Mouse (Mus musculus) small intestine, adult 2 months (tissue): ENCODE results near the gene Kctd15. TPM values are rescaled to one million over a fixed set of nuclear protein-coding genes. Genes with fewer than 3 reads are reported as not detected.

Source experiments
- H3K27ac ChIP-seq: fragments of 200-500 bp; 2 replicates; pipeline ENCODE4 v1.5.1; 2012; ENCODE audit warnings: low read depth, low read length, control low read depth, inconsistent platforms; ENCODE audit not compliant: insufficient read depth
- H3K27me3 ChIP-seq: fragments of 200-500 bp; 2 replicates; pipeline ENCODE4 v1.6.1; 2012; ENCODE audit warnings: mild to moderate bottlenecking, moderate library complexity, low read length, inconsistent platforms; ENCODE audit not compliant: control insufficient read depth, insufficient read depth
- H3K36me3 ChIP-seq: fragments of 200-500 bp; 2 replicates; pipeline ENCODE4 v1.6.1; 2012; ENCODE audit warnings: mild to moderate bottlenecking, low read length, control low read depth, inconsistent platforms; ENCODE audit not compliant: control insufficient read depth, insufficient read depth
- H3K4me1 ChIP-seq: fragments of 200-500 bp; 2 replicates; pipeline ENCODE4 v1.6.1; 2012; ENCODE audit warnings: low read length, inconsistent platforms, mixed read lengths; ENCODE audit not compliant: control insufficient read depth, insufficient read depth, insufficient read length
- H3K4me3 ChIP-seq: fragments of 200-500 bp; 2 replicates; pipeline ENCODE4 v1.5.1; 2012; ENCODE audit warnings: low read depth, mild to moderate bottlenecking, control low read depth, inconsistent platforms, low read length, moderate library complexity
- CTCF ChIP-seq: fragments of 200-500 bp; IDR thresholded peaks from 2 replicates; pipeline ENCODE4 v1.5.1; 2012; ENCODE audit warnings: low read depth, mild to moderate bottlenecking, control low read depth, inconsistent platforms, low read length, moderate library complexity, mixed read lengths; ENCODE audit not compliant: insufficient replicate concordance, insufficient read length; ENCODE audit errors: extremely low read depth
- POLR2A ChIP-seq: fragments of 200-500 bp; IDR thresholded peaks from 2 replicates; pipeline ENCODE4 v1.6.1; 2012; ENCODE audit warnings: low read depth, mild to moderate bottlenecking, control low read depth, inconsistent platforms, low read length, moderate library complexity
- WGBS: fragments of 180-500 bp; shearing (Covaris S2); methylation state at CpG from one replicate; pipeline ENCODE4 v1.1.7; 2018; 5-methylcytosine and 5-hydroxymethylcytosine counted together
- polyA plus RNA-seq: library from polyadenylated mRNA; depleted of rRNA; stranded (reverse); fragments of >200 nt; gene quantifications from 2 replicates; pipeline ENCODE4 v1.2.3, GENCODE M21; 2012

Kctd15 gene
- polyA plus RNA-seq, 1 experiment = 6.2 TPM

GRCm38 (mm10) chr7:34645623-34646022, 10.9 kb downstream of the Kctd15 start:
- H3K36me3 ChIP-seq = 0 out of 2 replicates have a peak, but pooled peaks cover 2% of the 10 kb centered on the region
- no peak overlapping the region for H3K4me3 ChIP-seq
- no peak overlapping the region for H3K27ac ChIP-seq
- 91% methylated on average over 2 of the region's 2 CpGs for WGBS
- no peaks in the 10 kb centered on the region for H3K27me3 ChIP-seq
- H3K4me1 ChIP-seq = no peaks in the 10 kb centered on the region
- TF ChIP-seq CTCF = no peak
- no peak for TF ChIP-seq POLR2A

GRCm38 (mm10) chr7:34644591-34644990, 11.9 kb downstream of the Kctd15 start:
- 88% methylated on average over 18 of the region's 18 CpGs for WGBS
- H3K36me3 ChIP-seq = 0 out of 2 replicates have a peak, but pooled peaks cover 2% of the 10 kb centered on the region
- H3K4me1 ChIP-seq = no peaks in the 10 kb centered on the region
- H3K27me3 ChIP-seq = no peaks in the 10 kb centered on the region
- no peak overlapping the region for H3K4me3 ChIP-seq
- TF ChIP-seq POLR2A (no peak), CTCF (no peak)
- no peak overlapping the region for H3K27ac ChIP-seq

DNA sequence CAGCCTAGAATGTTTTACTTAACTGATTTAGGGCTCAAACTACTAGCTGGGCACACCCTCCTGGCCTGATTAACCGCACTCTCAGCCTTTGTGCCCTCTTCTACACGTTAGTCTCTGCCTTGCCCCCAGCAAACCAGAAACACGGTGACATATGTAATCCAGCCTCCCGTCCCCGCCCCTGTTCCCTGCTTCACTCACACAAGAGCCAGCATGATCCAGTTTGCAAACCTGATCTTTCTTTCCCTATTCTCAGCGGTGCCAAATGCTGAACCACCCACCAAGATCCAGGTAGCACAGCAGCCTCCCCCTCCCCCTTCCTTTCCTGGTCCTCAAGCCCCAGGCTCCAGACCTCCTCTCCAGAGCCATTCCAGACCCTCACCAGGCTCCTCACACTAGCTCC, 13.2 kb downstream of the Kctd15 start:
- WGBS = 73% methylated on average over 6 of the region's 6 CpGs
- no peak overlapping the region for H3K4me3 ChIP-seq
- no peaks in the 10 kb centered on the region for H3K27me3 ChIP-seq
- 0 out of 2 replicates have a peak, but pooled peaks cover 2% of the 10 kb centered on the region for H3K36me3 ChIP-seq
- TF ChIP-seq POLR2A = no peak
- TF ChIP-seq CTCF = no peak
- H3K27ac ChIP-seq = no peak overlapping the region
- no peaks in the 10 kb centered on the region for H3K4me1 ChIP-seq

- Histone ChIP-seq H3K4me3 (no peak overlapping the region), H3K27me3 (no peaks in the 10 kb centered on the region), H3K27ac (no peak overlapping the region), H3K36me3 (0 out of 2 replicates have a peak, but pooled peaks cover 2% of the 10 kb centered on the region), H3K4me1 (no peaks in the 10 kb centered on the region)
- no peak for TF ChIP-seq CTCF
- no peak for TF ChIP-seq POLR2A
- WGBS = 83% methylated on average over 13 of the region's 13 CpGs
Observed at GRCm38 (mm10) chr7:34641968-34642367, 14.6 kb downstream of the Kctd15 start.

- Histone ChIP-seq H3K4me3 (no peak overlapping the region), H3K4me1 (no peaks in the 10 kb centered on the region), H3K27me3 (no peaks in the 10 kb centered on the region), H3K36me3 (0 out of 2 replicates have a peak, but pooled peaks cover 2% of the 10 kb centered on the region), H3K27ac (no peak overlapping the region)
- WGBS = 91% methylated on average over 11 of the region's 11 CpGs
- TF ChIP-seq POLR2A (no peak), CTCF (no peak)
Observed at GRCm38 (mm10) chr7:34639798-34640197, 16.7 kb downstream of the Kctd15 start.

DNA sequence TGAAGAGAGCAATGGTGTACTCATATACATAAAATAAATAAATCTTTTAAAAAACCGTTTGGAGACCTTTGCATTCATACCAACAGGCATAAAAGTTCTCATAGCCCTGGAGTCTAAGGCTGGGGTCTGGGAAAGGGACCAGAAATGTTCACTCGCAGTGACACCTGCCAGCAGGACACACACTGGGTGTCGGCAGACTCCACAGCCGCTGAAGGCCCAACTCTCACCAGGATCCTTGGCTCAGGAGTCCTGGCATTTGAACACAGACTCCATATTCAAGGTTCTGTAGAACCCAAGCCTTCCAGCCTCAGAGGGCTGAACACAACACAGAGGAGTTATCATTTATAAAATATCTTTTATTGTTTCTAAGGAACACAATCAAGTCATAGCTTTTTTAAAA, 19.9 kb downstream of the Kctd15 start:
- 72% methylated on average over 4 of the region's 4 CpGs for WGBS
- H3K36me3 ChIP-seq = 0 out of 2 replicates have a peak, but pooled peaks cover 2% of the 10 kb centered on the region
- H3K27me3 ChIP-seq = no peaks in the 10 kb centered on the region
- H3K4me1 ChIP-seq = no peaks in the 10 kb centered on the region
- no peak overlapping the region for H3K4me3 ChIP-seq
- H3K27ac ChIP-seq = no peak overlapping the region
- no peak for TF ChIP-seq POLR2A
- TF ChIP-seq CTCF = no peak

DNA sequence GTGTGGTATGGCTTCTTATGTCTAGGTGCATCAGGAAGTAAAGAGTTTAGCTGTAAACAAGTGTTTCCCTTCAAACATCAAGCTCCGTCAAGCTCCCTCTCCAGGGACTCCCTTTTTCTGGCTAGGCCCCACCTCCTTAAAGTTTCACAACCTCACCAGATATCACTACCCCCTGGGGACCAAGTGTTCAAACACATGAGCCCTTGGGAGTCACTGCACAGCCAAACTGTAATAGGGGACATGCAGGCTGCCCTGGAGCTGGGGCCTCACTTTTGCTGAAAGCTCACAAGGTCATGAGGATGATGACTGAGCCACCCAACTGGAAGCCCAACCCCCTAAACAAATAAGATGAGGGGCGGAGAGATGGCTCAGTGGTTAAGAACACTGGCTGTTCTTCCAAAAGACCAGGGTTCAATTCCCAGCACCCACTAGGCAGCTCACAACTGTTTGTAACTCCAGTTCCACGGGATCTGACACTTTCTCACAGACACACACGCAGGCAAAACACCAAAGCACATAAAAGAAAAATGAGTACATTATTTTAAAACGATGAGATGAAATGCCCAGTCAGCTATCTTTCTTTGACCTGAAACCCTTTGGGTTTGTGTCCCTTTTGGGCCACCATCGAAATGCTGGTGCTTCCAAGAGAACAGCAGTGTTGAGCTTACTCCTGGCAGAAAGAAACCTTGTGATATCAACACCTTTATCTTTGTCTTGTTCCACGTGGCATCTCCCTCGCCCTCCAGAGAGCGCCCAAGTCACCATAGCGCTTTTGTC, 23.4 kb downstream of the Kctd15 start:
- H3K4me1 ChIP-seq = peaks cover 8% of the 10 kb centered on the region
- no peaks in the 10 kb centered on the region for H3K27me3 ChIP-seq
- H3K4me3 ChIP-seq = no peak overlapping the region
- H3K36me3 ChIP-seq = no peaks in the 10 kb centered on the region
- 78% methylated on average over 10 of the region's 10 CpGs for WGBS
- H3K27ac ChIP-seq = no peak overlapping the region
- TF ChIP-seq CTCF = no peak
- no peak for TF ChIP-seq POLR2A
